Mouse (Mus musculus) thymus, adult 2 months (tissue): ENCODE measurements at regions not wholly inside any gene's neighbourhood (a gene's known extent, or its start where the extent isn't known, plus 50 kb on each side); places are given as distances from the start of the nearest gene placed in this dataset.

ENCODE experiments used
- DNase-seq: peaks from one replicate; pipeline ENCODE4 v3.0.0; 2021
- H3K27ac ChIP-seq: fragments of 200-500 bp; 2 replicates; pipeline ENCODE4 v1.5.1; 2012; ENCODE audit warnings: low read length, control low read depth; ENCODE audit not compliant: control insufficient read depth, insufficient read depth
- H3K27me3 ChIP-seq: fragments of 200-500 bp; 2 replicates; pipeline ENCODE4 v1.6.1; 2012; ENCODE audit warnings: mild to moderate bottlenecking, low read length, moderate library complexity, mixed read lengths; ENCODE audit not compliant: control insufficient read depth, insufficient read depth
- H3K36me3 ChIP-seq: fragments of 200-500 bp; 2 replicates; pipeline ENCODE4 v1.6.1; 2012; ENCODE audit warnings: mild to moderate bottlenecking, low read length, moderate library complexity; ENCODE audit not compliant: control insufficient read depth, insufficient read depth
- H3K4me1 ChIP-seq: fragments of 200-500 bp; replicated peaks from 2 replicates; pipeline ENCODE4 v1.6.1; 2012; ENCODE audit warnings: low read length; ENCODE audit not compliant: control insufficient read depth, insufficient read depth
- H3K4me3 ChIP-seq: fragments of 200-500 bp; 2 replicates; pipeline ENCODE4 v1.5.1; 2012; ENCODE audit warnings: mild to moderate bottlenecking, low read length, control low read depth, moderate library complexity; ENCODE audit not compliant: control insufficient read depth, insufficient read depth
- CTCF ChIP-seq: fragments of 200-500 bp; IDR thresholded peaks from 2 replicates; pipeline ENCODE4 v1.5.1; 2012; ENCODE audit warnings: mild to moderate bottlenecking, control low read depth, low read length, moderate library complexity, borderline replicate concordance; ENCODE audit not compliant: control insufficient read depth, poor library complexity, insufficient read depth; ENCODE audit errors: extremely low read depth
- POLR2A ChIP-seq: fragments of 200-500 bp; IDR thresholded peaks from 2 replicates; pipeline ENCODE4 v1.6.1; 2012; ENCODE audit warnings: mild to moderate bottlenecking, low read length, control low read depth, moderate library complexity; ENCODE audit not compliant: control insufficient read depth, poor library complexity, insufficient read depth; ENCODE audit errors: extremely low read depth
- WGBS: fragments of 180-500 bp; shearing (Covaris S2); methylation state at CpG from one replicate; pipeline ENCODE4 v1.1.7; 2018; 5-methylcytosine and 5-hydroxymethylcytosine counted together

GRCm38 (mm10) chr12:69424971-69425370 is 52.7 kb upstream of the Gm9887 start:
- H3K27me3 ChIP-seq: no peaks in the 10 kb centered on the region
- no peaks in the 10 kb centered on the region for H3K36me3 ChIP-seq
- TF ChIP-seq POLR2A: no peak
- TF ChIP-seq CTCF: no peak
- peaks cover 20% of the 10 kb centered on the region for H3K4me1 ChIP-seq
- H3K27ac ChIP-seq: no peak overlapping the region; the same call in 1 of the 2 replicates
- 73% methylated on average over 14 of the region's 14 CpGs for WGBS
- H3K4me3 ChIP-seq: no peak overlapping the region
- no peak for DNase-seq
